Mouse (Mus musculus) kidney, adult 2 months (tissue): ENCODE measurements around the gene Pou3f1. TPM values are rescaled to one million over a fixed set of nuclear protein-coding genes. Genes with fewer than 3 reads are reported as not detected.

ENCODE experiments used
- DNase-seq: peaks from one replicate; pipeline ENCODE4 v3.0.0; 2021
- H3K27ac ChIP-seq: fragments of 200-500 bp; 2 replicates; pipeline ENCODE4 v1.5.1; 2012; ENCODE audit warnings: low read depth, low read length, control low read depth, inconsistent platforms; ENCODE audit not compliant: insufficient read depth
- H3K27me3 ChIP-seq: fragments of 200-500 bp; replicated peaks from 2 replicates; pipeline ENCODE4 v1.6.1; 2012; ENCODE audit warnings: mild to moderate bottlenecking, moderate library complexity, low read length, inconsistent platforms; ENCODE audit not compliant: control insufficient read depth, insufficient read depth
- H3K36me3 ChIP-seq: fragments of 200-500 bp; 2 replicates; pipeline ENCODE4 v1.6.1; 2012; ENCODE audit warnings: mild to moderate bottlenecking, moderate library complexity, low read length, inconsistent platforms; ENCODE audit not compliant: control insufficient read depth, insufficient read depth
- H3K4me1 ChIP-seq: fragments of 200-500 bp; 2 replicates; pipeline ENCODE4 v1.6.1; 2011; ENCODE audit warnings: low read length; ENCODE audit not compliant: control insufficient read depth, insufficient read depth
- H3K4me3 ChIP-seq: fragments of 200-500 bp; 2 replicates; pipeline ENCODE4 v1.5.1; 2011; ENCODE audit warnings: mild to moderate bottlenecking, low read depth, low read length, control low read depth; ENCODE audit not compliant: insufficient read depth
- CTCF ChIP-seq: fragments of 200-500 bp; conservative IDR thresholded peaks from 2 replicates; pipeline ENCODE4 v1.5.1; 2011; ENCODE audit warnings: low read depth, mild to moderate bottlenecking, control low read depth, low read length, moderate library complexity, mixed read lengths; ENCODE audit not compliant: insufficient read depth, insufficient read length
- POLR2A ChIP-seq: fragments of 200-500 bp; IDR thresholded peaks from one replicate; pipeline ENCODE4 v1.6.1; 2011; ENCODE audit warnings: low read depth, low read length, control low read depth
- WGBS: fragments of 180-500 bp; shearing (Covaris S2); methylation state at CpG from one replicate; pipeline ENCODE4 v1.1.7; 2018; 5-methylcytosine and 5-hydroxymethylcytosine counted together
- polyA plus RNA-seq: library from polyadenylated mRNA; depleted of rRNA; stranded (reverse); fragments of >200 nt; gene quantifications from 2 replicates; pipeline ENCODE4 v1.2.3, GENCODE M21; 2012

The Pou3f1 gene
- polyA plus RNA-seq, 1 experiment, result 0.02 TPM

- Histone ChIP-seq H3K36me3 (no peaks in the 10 kb centered on the region), H3K27me3 (no peaks in the 10 kb centered on the region), H3K27ac (no peak overlapping the region), H3K4me1 (no peaks in the 10 kb centered on the region), H3K4me3 (no peak overlapping the region)
- DNase-seq, result no peak
- no peak for TF ChIP-seq CTCF
- no peak for TF ChIP-seq POLR2A
- 8% methylated on average over 30 of the region's 31 CpGs for WGBS
These were observed 16.0 kb downstream of the Pou3f1 start for GRCm38 (mm10) chr4:124672347-124673320.

- Histone ChIP-seq H3K4me3 (no peak overlapping the region), H3K4me1 (no peaks in the 10 kb centered on the region), H3K36me3 (no peaks in the 10 kb centered on the region; the same call in none of the 2 replicates), H3K27ac (no peak overlapping the region), H3K27me3 (no peaks in the 10 kb centered on the region)
- no peak for DNase-seq
- WGBS, result 81% methylated on average over 17 of the region's 17 CpGs
- no peak for TF ChIP-seq CTCF
- TF ChIP-seq POLR2A, result no peak
These were observed 17.9 kb downstream of the Pou3f1 start for GRCm38 (mm10) chr4:124674334-124675032.

- peak; percentile 71 for TF ChIP-seq CTCF
- no peak for TF ChIP-seq POLR2A
- H3K36me3 ChIP-seq, result peaks cover 2% of the 10 kb centered on the region
- no peaks in the 10 kb centered on the region for H3K27me3 ChIP-seq
- H3K27ac ChIP-seq, result no peak overlapping the region
- 10% methylated on average over 4 of the region's 4 CpGs for WGBS
- H3K4me3 ChIP-seq, result no peak overlapping the region
- peak; percentile 54 for DNase-seq
- no peaks in the 10 kb centered on the region for H3K4me1 ChIP-seq
These were observed 18.4 kb downstream of the Pou3f1 start for GRCm38 (mm10) chr4:124675037-124675436.

- no peak for DNase-seq
- WGBS, result 90% methylated on average over 6 of the region's 6 CpGs
- Histone ChIP-seq H3K4me3 (no peak overlapping the region), H3K27ac (no peak overlapping the region), H3K27me3 (no peaks in the 10 kb centered on the region), H3K36me3 (peaks cover 2% of the 10 kb centered on the region), H3K4me1 (no peaks in the 10 kb centered on the region)
- no peak for TF ChIP-seq POLR2A
- TF ChIP-seq CTCF, result no peak
These were observed 19.4 kb downstream of the Pou3f1 start for GRCm38 (mm10) chr4:124675958-124676357.

- TF ChIP-seq CTCF (0 out of 2 replicates have a peak, but pooled peaks have one; percentile 18), POLR2A (no peak)
- DNase-seq, result peak; percentile 21
- Histone ChIP-seq H3K36me3 (peaks cover 14% of the 10 kb centered on the region), H3K4me1 (0 out of 2 replicates have a peak, but pooled peaks cover 3% of the 10 kb centered on the region), H3K4me3 (no peak overlapping the region), H3K27me3 (no peaks in the 10 kb centered on the region), H3K27ac (no peak overlapping the region)
- 41% methylated on average over 7 of the region's 7 CpGs for WGBS
These were observed 25.7 kb downstream of the Pou3f1 start for GRCm38 (mm10) chr4:124682270-124682669.

- Histone ChIP-seq H3K4me1 (0 out of 2 replicates have a peak, but pooled peaks cover 3% of the 10 kb centered on the region), H3K4me3 (no peak overlapping the region), H3K27ac (no peak overlapping the region), H3K27me3 (no peaks in the 10 kb centered on the region), H3K36me3 (peaks cover 14% of the 10 kb centered on the region)
- 77% methylated on average over 4 of the region's 4 CpGs for WGBS
- TF ChIP-seq CTCF, result no peak
- TF ChIP-seq POLR2A, result no peak
- no peak for DNase-seq
These were observed 26.9 kb downstream of the Pou3f1 start for GRCm38 (mm10) chr4:124683474-124683873.
